Mouse (Mus musculus) regulatory T cell (primary cell): Measurements from ENCODE around the gene Osbpl2.
"Not testable (repeated sequence)": the region's sequence is repeated elsewhere in the genome, so short reads cannot be mapped to it uniquely, and the experiment has no call there.

Experiments
- in situ Hi-C: fragments of 300-600 bp; cut with MboI, MseI; formaldehyde crosslinking; loops from one replicate; pipeline ENCODE4 v1.15.1; 2025; ENCODE audit warnings: high pct_unique_total_duplicates

Gene Osbpl2

GRCm38 (mm10) chr2:180148551-180148950 is 29.4 kb downstream of the Osbpl2 start:
- in situ Hi-C loops = loop anchor here (10.0 kb wide), 1 partner anchor 1344 kb away; no protein-coding TSS in a partner anchor

DNA sequence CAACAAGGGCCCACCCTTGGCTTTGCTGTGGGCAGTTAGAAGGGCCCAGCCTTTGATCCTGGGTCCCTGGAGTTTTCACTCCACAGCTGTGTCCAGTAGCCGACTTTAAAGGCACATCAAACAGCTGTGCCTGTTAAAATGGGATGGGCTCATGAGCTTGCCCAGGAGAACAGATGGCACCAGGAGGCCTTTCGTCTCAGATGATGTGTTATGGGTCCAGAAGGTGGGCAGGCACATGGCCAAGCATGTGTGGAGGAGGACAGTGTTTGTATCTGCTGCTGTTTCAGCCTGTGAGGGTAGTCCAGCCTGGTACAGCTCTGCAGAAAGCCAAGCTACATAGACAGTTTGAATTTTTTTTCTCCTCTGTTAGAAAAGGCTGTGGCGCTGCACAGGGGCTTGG is 35.7 kb downstream of the Osbpl2 start:
- in situ Hi-C loops = no loop called here

DNA sequence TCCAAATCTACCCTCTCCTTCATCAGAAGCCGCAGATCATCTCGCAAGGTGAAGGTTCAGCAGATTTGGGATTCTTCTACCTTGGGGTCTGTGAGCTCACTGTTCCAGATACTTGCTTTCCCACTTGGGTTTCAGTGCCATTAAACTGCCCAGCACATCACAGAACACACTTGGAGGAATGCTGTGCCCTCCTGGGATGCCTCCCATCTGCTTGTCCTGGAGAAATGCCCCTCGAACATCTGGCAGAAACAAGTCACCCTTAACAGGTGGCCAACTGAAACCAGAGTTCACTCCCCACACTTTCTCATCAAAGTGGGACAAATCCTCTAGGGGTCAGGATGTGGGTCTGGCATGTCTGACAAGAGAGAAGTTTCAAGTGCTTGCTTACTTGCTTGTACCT is 39.5 kb downstream of the Osbpl2 start:
- in situ Hi-C loops = no loop called here

GRCm38 (mm10) chr2:180165855-180166254 is 46.7 kb downstream of the Osbpl2 start:
- in situ Hi-C loops = no loop called here

DNA sequence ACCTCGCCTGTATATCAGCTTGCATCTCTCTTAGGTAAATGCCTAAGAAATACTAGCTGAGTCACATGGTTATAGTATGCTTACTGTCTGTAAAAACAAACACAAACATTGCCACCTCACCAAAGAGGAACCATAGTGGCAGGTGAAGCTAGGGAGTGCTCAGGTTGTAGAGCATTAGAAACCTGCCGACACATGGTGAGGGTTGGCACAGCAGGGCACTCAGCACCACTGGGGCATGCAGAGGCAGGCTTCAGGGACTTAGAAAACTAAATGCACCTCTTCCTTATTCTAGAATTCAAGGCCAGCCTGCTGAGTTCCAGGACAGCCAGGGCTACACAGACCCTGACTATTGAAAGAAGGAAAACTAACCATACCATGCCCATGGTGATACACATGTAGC is 47.8 kb downstream of the Osbpl2 start:
- in situ Hi-C loops = no loop called here

DNA sequence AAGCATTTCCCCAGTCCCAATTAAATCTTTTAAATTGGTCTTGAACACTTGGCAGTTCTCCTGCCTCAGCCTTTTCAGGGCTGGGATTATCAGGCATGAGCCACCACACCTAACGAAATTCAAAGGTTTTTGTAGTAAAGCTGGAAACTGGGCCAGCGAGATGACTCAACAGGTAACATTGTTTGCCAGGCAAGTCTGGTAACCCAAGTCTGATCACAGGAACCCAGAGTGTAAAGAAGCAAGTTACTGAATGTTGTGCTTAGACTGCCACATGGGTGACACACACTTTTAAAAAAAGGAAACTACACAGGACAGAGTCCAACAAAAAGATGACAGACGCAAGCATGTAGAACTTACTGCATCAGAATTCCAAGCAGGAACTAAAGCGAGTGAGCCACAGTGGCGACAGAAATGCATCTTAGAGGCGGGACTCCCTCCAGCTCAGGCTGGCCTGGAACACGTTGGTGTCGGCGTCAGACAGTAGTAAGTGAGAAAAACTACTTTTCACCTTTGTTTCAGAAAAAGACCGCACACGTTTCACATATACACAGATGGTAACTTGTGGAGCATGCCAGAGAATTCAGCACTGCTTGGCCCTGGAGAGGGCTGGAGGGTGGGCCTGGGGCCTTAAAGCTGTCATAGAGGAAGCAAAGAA is 51.2 kb downstream of the Osbpl2 start:
- in situ Hi-C loops = no loop called here

- in situ Hi-C loops = no loop called here
Measured at GRCm38 (mm10) chr2:180170806-180171521, 51.9 kb downstream of the Osbpl2 start, which contains the start of gene Adrm1. Gene Adrm1 (plus strand): TSS chr2:180171485.

- in situ Hi-C loops = no loop called here
Measured at GRCm38 (mm10) chr2:180171522-180172070, 52.5 kb downstream of the Osbpl2 start.

- in situ Hi-C loops = no loop called here
Measured at GRCm38 (mm10) chr2:180172152-180172551, 53.0 kb downstream of the Osbpl2 start.

DNA sequence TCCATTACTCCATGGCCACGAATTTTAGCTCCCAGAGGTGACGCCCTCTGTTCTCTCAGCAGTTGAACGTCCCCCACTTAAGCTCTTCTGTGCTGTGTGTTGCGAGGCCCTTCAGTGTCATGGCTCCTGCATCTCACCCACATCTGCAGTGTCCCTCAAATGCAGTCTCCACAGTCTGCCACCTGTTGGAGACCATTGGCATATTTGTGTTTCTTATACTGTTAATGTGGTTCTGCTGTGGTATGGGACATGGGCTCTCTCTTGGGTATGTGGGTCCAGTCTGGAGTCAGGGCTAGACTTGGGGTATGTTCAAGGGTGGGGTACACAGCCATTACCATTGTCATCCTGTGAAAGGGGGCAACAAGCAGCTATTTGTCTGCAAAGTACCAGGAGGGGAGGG is 54.1 kb downstream of the Osbpl2 start:
- in situ Hi-C loops = no loop called here

DNA sequence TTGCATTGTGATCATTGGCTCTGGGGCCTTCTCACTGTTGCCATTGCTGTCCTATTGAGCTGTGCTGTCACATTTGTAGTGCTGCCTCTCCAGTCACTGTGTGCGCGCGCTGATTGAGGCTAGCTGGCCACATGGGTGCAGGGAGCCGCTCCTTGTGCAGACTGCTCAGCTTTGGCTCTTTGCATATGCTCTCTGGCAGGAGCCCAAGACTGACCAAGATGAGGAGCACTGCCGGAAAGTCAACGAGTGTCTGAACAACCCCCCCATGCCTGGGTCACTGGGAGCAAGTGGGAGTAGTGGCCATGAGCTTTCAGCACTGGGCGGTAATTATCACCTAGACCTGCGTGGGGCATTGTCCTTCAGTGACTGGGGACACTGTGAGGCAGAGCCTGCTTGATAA is 54.6 kb downstream of the Osbpl2 start:
- in situ Hi-C loops = not testable (repeated sequence)

- in situ Hi-C loops = no loop called here
Measured at GRCm38 (mm10) chr2:180174121-180174520, 55.0 kb downstream of the Osbpl2 start.

- in situ Hi-C loops = loop anchor here (5.0 kb wide), 1 partner anchor 77 kb away; no protein-coding TSS in a partner anchor
Measured at GRCm38 (mm10) chr2:180175725-180176124, 56.6 kb downstream of the Osbpl2 start.

DNA sequence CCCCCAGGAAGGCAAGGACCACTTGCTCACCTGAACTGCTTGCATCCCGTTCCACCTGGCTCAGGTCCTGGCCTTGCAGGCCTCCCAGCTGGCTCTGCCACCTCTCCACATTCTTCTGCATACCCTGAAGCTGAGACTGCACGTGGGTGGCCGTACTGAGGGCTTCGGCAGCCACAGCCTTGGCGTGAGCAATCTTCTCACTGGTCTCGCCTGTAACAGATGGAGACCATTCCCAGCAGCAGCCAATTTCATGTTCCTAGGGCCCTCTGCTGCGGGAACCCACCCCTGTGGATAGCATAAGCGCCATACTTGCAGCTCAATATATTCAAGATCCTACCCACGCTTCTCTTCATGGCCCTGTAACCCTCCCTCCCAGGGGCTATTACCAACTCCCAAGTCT is 62.4 kb downstream of the Osbpl2 start:
- in situ Hi-C loops = no loop called here

DNA sequence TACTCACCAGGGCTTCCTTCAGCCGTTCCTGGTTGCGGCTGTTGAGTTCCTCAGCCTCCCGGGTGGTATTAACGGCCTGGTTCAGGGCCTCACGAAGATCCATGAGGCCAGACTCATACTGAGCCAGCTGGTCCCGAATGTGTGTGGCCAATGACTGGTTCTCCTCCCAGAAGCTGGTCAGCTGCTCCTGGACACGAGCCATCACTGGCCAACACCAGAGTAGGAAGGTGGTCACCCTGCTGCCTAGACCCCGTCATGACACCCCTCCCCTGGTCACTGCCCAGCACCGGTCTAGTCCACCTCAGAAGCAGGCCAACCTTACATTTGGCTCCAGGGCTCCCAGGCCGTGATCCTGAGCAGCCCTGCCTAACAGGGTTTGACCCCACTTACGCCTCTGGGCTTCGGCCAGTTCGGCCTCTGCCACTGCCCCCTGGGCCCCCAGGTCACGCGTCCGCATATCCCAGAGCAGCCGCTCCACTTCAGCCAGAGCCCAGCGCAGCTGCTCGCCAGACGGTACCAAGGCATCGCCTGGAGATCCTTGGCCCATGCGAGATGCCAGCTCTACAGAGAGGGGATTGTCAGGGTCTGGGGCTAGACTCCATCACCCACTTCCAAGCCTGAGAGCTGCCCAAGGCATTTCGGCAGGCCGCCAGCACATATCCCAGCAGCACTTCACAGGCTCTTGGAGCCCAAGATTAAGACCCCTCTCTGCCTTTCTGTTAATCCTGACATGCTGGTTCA is 65.1 kb downstream of the Osbpl2 start:
- in situ Hi-C loops = no loop called here

GRCm38 (mm10) chr2:180184752-180185109 is 65.6 kb downstream of the Osbpl2 start:
- in situ Hi-C loops = no loop called here

DNA sequence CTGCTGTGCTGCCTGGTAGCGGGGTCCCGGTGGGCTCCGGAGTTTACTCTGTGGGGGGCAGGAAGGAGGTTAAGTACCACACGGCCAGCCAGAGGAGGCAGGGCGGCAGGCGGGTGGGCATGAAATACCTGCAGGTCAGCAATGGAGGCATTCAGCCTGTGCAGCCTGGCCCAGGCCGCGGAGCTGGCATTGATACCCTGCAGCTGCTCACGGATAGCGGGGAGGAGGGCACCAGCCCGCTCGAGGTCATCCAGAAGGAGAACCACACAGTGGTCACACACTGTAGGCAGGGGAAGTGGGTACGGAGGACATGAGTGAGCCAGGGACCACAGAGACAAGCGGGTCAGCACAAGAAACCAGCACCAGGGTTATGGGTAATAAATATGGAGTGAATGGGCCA is 66.6 kb downstream of the Osbpl2 start:
- in situ Hi-C loops = no loop called here

- in situ Hi-C loops = no loop called here
Measured at GRCm38 (mm10) chr2:180187362-180187761, 68.3 kb downstream of the Osbpl2 start.

- in situ Hi-C loops = no loop called here
Measured at GRCm38 (mm10) chr2:180196610-180197322, 77.7 kb downstream of the Osbpl2 start.

DNA sequence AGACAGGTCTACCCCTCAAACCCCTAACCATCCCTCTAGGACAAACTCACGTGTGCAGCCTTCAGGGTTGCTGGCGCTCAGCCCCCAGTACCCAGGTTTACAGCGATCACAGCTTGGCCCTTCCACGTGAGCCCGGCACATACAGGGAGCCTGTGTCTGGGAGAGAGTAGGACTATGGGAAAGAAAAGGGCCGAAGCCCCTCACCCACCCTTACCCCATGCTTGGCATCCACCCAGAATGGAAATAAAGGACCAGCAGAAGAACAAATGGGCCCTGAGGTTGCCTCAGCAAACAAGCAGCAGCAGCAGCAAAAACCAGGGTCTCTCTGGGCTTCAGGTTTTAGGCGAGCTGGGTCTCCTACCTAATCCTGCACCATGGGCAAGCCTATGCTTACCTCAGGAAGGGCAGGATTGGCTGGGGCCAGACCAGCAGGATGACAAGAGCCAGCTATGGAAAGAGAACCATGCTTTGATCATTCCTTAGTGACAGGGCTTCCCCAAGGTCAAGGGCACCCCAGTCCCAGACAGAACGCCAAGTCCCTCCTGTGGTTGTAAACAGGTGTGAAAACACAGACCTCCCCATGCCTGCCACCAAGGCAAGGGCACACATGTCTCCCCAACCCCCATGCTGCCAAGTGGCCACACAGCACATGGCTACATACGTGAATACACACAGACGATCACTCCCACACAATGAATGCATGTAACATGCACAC is 78.4 kb downstream of the Osbpl2 start:
- in situ Hi-C loops = no loop called here

DNA sequence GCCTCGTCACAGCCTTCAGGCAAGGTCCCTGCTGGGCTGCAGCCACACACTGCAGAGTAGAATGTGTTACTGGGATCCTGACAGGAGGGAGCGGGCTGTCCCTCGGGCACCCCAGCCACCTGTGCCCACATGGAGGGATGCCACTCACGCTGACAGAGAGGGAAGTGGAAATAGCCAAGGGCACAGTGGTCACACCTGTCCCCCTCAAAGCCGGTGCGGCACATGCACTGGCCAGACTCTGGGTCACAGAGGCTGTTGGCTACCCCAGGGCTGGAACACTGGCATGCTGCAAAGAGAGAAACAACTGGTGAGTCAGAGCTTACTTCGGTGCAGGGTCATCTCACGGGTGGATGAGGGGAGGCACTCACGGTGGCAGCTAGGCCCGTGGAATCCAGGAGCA is 79.7 kb downstream of the Osbpl2 start:
- in situ Hi-C loops = no loop called here
